Mouse (Mus musculus) limb, embryonic 10.5 days (tissue): ENCODE measurements around the gene Ubap2l. TPM values are rescaled to one million over a fixed set of nuclear protein-coding genes. Genes with fewer than 3 reads are reported as not detected.

ENCODE experiments used
- DNase-seq: peaks from one replicate; pipeline ENCODE4 v3.0.0-alpha.2; 2017; ENCODE audit warnings: low spot score
- H3K27ac ChIP-seq: fragments of 300-500 bp; sonication (generic); 2 replicates; pipeline ENCODE4 v1.5.1; 2016; ENCODE audit warnings: mild to moderate bottlenecking
- H3K27me3 ChIP-seq: fragments of 300-500 bp; sonication (generic); 2 replicates; pipeline ENCODE4 v1.6.1; 2016; ENCODE audit warnings: low read depth, mild to moderate bottlenecking; ENCODE audit not compliant: poor library complexity, severe bottlenecking
- H3K36me3 ChIP-seq: fragments of 300-500 bp; sonication (generic); 2 replicates; pipeline ENCODE4 v1.6.1; 2016; ENCODE audit warnings: mild to moderate bottlenecking, moderate library complexity
- H3K4me1 ChIP-seq: fragments of 300-500 bp; sonication (generic); 2 replicates; pipeline ENCODE4 v1.6.1; 2016
- H3K4me3 ChIP-seq: fragments of 300-500 bp; sonication (generic); 2 replicates; pipeline ENCODE4 v1.5.1; 2016; ENCODE audit warnings: mild to moderate bottlenecking, moderate library complexity
- H3K9me3 ChIP-seq: fragments of 300-500 bp; sonication (generic); replicated peaks from 2 replicates; pipeline ENCODE4 v1.6.1; 2016; ENCODE audit warnings: mild to moderate bottlenecking
- WGBS: fragments of 180-500 bp; shearing (Covaris S2); methylation state at CpG from one replicate; pipeline ENCODE4 v1.1.7; 2016; 5-methylcytosine and 5-hydroxymethylcytosine counted together
- polyA plus RNA-seq: library from polyadenylated mRNA; unstranded; fragments of >200 nt; fragmentation: Nextera tagmentation; extraction: Ambion mirVana; gene quantifications from 2 replicates; pipeline ENCODE4 v1.2.1, GENCODE M21; 2016

The Ubap2l gene
- polyA plus RNA-seq, 1 experiment from 2014 or later: 234 TPM

DNA sequence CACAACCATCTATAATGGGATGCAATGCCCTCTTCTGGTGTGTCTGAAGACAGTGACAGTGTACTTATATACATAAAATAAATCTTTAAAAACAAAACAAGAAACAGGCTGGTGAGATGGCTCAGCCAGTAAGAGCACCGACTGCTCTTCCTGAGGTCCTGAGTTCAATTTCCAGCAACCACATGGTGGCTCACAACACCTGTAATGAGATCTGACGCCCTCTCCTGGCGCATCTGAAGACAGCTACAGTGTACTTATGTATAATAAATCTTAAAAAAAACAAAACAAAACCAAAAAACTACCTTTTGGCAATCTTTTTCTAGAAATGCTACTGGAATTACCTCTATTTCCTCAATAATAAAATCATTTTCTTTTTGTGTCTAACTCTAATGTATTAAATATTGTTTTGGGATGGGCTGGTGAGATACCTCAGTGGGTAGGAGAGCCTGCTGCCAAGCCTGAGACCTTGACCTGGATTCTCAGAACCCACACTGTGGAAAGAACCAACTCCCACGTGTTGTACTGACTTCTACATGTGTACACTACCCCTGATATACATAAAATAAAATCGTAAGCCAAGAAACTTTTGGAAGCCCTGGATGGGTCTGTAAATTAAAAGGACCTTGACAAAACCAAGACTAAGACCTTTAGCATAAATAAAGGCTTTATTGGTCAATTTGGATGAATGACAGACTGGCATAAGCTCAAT, 57.5 kb downstream of the Ubap2l start:
- H3K9me3 ChIP-seq: no peaks in the 10 kb centered on the region
- H3K4me1 ChIP-seq: peaks cover 19% of the 10 kb centered on the region
- no peak for DNase-seq
- H3K36me3 ChIP-seq: peaks cover 56% of the 10 kb centered on the region
- no peaks in the 10 kb centered on the region for H3K27me3 ChIP-seq
- no peak overlapping the region for H3K4me3 ChIP-seq
- no peak overlapping the region for H3K27ac ChIP-seq
- 92% methylated on average over 5 of the region's 5 CpGs for WGBS

DNA sequence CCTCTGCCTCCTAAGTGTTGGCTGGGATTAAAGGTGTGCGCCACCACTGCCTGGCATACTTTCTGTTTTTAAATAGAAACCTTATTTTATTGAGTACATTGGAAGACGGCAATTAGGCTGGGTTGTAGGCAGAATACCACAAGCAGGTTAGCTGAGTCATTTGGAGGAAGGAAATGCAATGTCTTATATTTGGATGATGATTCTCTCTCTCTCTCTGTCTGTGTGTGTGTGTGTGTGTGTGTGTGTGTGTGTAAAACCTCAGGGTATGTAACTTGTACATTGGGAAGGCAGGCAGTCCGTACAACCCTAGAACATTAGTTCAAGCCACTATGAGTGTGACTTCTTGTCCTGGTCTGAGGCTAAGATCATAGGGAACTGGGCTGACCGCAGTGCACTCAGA, 64.6 kb downstream of the Ubap2l start:
- Histone ChIP-seq H3K36me3 (peaks cover 12% of the 10 kb centered on the region), H3K4me3 (no peak overlapping the region), H3K9me3 (no peaks in the 10 kb centered on the region), H3K27me3 (no peaks in the 10 kb centered on the region), H3K27ac (no peak overlapping the region), H3K4me1 (no peaks in the 10 kb centered on the region)
- 91% methylated on average over 4 of the region's 4 CpGs for WGBS
- no peak for DNase-seq

DNA sequence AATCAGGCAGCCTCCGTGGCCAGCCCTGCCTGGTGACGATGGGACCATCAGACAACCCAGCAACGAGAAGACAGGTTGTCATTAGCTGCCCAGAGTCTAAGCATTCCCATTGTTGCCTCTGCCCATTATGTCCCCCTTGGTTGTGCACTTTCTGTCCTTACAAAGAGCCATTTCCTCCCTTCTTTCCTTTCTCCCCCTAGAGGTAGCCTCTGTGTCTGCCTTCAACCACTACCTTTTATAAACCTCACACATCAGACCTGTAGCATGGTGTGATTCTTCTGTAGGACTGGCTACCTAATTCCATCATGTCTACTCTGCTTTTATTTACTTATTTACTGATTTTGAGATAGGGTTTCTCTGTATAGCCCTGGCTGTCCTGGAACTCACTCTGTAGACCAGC, 65.2 kb downstream of the Ubap2l start:
- WGBS: 65% methylated on average over 3 of the region's 3 CpGs

DNA sequence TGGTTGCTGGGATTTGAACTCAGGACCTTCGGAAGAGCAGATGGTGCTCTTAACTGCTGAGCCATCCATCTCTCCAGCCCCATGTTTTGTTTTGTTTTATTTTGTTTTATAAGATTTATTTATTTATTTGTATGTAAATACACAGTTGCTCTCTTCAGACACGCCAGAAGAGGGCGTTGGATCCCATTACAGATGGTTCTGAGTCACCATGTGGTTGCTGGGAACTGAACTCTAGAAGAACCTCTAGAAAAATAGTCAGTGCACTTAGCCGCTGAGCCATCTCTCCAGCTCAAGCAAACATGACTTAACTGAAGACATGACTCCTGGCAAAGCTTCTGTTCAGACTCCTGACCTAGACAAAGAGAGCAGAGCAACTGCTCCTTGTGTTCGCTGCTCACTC, 70.0 kb downstream of the Ubap2l start:
- Histone ChIP-seq H3K4me1 (no peaks in the 10 kb centered on the region), H3K27me3 (no peaks in the 10 kb centered on the region), H3K27ac (no peak overlapping the region), H3K4me3 (no peak overlapping the region), H3K36me3 (no peaks in the 10 kb centered on the region), H3K9me3 (no peaks in the 10 kb centered on the region)
- DNase-seq: no peak
- 73% methylated on average over 5 of the region's 5 CpGs for WGBS

More for the DNA sequence above, 65.2 kb downstream of the Ubap2l start:
- no peaks in the 10 kb centered on the region for H3K4me1 ChIP-seq
- no peak for DNase-seq
- H3K36me3 ChIP-seq: peaks cover 7% of the 10 kb centered on the region; the same call in 1 of the 2 replicates
- H3K9me3 ChIP-seq: no peaks in the 10 kb centered on the region
- H3K4me3 ChIP-seq: no peak overlapping the region
- no peaks in the 10 kb centered on the region for H3K27me3 ChIP-seq
- H3K27ac ChIP-seq: no peak overlapping the region

DNA sequence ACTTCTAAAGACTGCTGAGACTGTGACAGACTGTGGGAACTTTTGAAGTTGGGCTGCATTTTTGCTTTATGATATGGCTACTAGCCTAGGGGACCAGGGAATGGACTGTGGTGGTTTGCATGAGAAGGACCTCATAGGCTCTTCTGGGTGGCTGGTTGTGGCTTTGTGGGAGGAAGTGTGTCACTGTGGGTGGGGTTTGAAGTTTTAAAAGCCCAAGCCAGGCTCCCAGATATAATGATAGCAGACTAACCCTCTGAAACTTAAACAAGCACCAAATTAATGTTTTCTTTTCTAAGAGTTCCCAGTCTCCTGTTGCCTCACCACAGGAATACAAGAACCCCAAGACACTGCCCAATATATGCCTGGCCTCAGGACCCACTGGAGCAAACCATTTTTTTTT, 75.6 kb downstream of the Ubap2l start:
- Histone ChIP-seq H3K9me3 (no peaks in the 10 kb centered on the region), H3K27ac (no peak overlapping the region), H3K27me3 (no peaks in the 10 kb centered on the region), H3K4me1 (no peaks in the 10 kb centered on the region), H3K4me3 (no peak overlapping the region), H3K36me3 (no peaks in the 10 kb centered on the region)
- DNase-seq: no peak

DNA sequence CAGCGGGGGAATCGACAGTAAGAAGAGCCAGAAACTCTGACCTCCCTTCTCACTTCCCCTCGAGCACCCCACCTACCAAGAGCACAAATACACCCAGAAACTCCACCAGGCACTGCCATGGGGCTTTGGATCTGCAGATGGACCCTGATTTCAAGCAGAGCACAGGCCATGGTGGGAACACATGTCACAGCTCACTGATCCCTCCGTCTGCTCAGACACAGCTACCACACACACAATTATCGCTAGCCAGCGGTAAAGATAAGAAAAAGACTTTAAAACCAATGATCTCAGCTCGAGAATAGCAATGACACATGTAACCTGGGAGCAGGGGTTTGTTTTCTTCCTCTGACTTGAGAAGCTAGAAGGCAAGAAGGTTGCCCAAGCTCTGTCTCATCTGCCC, 83.9 kb downstream of the Ubap2l start:
- Histone ChIP-seq H3K27me3 (no peaks in the 10 kb centered on the region), H3K36me3 (peaks cover 14% of the 10 kb centered on the region), H3K27ac (no peak overlapping the region), H3K9me3 (no peaks in the 10 kb centered on the region), H3K4me3 (no peak overlapping the region), H3K4me1 (peaks cover 13% of the 10 kb centered on the region)
- DNase-seq: no peak
- 76% methylated on average over 7 of the region's 7 CpGs for WGBS

DNA sequence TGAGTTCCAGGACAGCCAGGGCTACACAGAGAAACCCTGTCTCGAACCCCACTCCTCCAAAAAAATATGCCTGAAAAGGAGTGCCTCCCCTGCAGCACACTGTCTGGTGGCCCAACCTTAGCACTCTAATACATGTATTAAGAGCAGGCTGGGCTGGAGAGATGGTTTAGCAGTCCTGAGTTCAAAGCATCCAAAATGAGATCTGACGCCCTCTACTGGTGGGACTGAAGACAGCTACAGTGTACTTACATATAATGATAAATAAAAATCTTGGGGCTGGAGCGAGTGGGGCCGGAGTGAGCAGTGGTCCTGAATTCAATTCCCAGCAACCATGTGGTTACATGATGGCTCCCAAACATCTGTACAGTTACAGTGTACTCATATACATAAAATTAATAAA, 85.5 kb downstream of the Ubap2l start:
- peaks cover 25% of the 10 kb centered on the region for H3K4me1 ChIP-seq
- H3K27me3 ChIP-seq: no peaks in the 10 kb centered on the region
- no peak overlapping the region for H3K4me3 ChIP-seq
- 75% methylated on average over 4 of the region's 4 CpGs for WGBS
- DNase-seq: no peak
- H3K36me3 ChIP-seq: peaks cover 18% of the 10 kb centered on the region
- H3K9me3 ChIP-seq: no peaks in the 10 kb centered on the region
- H3K27ac ChIP-seq: no peak overlapping the region

DNA sequence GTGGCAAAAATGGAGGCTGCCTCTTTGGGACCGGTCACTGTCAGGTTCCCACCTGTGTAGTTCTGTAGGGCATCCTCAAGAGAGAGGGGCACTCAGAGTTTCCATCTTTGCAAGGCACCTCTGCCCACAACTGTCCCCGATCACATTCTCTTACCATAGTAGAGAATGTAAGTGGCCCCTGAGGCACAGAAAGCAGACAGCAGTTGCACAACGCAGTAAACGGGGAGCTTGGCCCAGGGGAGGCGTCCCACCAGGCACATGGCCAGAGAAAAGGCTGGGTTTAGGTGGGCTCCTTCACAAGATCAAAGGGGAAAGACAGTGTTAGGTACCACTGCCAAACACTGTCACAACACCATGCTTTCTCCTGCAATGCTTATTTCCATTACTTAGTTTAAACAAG, 86.5 kb downstream of the Ubap2l start:
- H3K4me3 ChIP-seq: no peak overlapping the region
- no peak overlapping the region for H3K27ac ChIP-seq
- 94% methylated on average over 5 of the region's 5 CpGs for WGBS

DNA sequence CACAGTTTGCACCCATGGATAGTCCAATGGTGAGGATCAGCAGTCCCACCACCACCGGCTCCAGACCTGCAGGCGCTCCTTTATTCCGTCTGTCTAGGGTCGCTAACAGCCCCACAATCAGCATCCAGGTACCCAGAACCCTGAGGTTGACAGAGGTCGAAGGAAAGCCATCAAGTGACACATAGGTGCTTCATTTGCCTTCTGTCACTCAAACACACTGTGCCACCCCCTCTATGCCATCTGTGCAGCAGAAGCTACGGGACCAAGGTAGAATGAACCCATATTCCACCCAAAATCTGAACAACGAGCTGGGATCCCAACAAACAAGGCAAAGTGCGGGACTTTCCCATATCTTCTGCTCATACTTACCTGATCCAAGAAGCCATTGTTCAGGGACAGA, 86.9 kb downstream of the Ubap2l start:
- no peaks in the 10 kb centered on the region for H3K9me3 ChIP-seq
- DNase-seq: no peak
- 98% methylated on average over 8 of the region's 8 CpGs for WGBS
- H3K4me3 ChIP-seq: no peak overlapping the region
- H3K27ac ChIP-seq: no peak overlapping the region
- no peaks in the 10 kb centered on the region for H3K27me3 ChIP-seq
- peaks cover 18% of the 10 kb centered on the region for H3K36me3 ChIP-seq
- H3K4me1 ChIP-seq: peaks cover 38% of the 10 kb centered on the region

More for the DNA sequence above, 86.5 kb downstream of the Ubap2l start:
- H3K36me3 ChIP-seq: peaks cover 18% of the 10 kb centered on the region
- no peaks in the 10 kb centered on the region for H3K9me3 ChIP-seq
- DNase-seq: no peak
- H3K4me1 ChIP-seq: peaks cover 34% of the 10 kb centered on the region
- H3K27me3 ChIP-seq: no peaks in the 10 kb centered on the region

DNA sequence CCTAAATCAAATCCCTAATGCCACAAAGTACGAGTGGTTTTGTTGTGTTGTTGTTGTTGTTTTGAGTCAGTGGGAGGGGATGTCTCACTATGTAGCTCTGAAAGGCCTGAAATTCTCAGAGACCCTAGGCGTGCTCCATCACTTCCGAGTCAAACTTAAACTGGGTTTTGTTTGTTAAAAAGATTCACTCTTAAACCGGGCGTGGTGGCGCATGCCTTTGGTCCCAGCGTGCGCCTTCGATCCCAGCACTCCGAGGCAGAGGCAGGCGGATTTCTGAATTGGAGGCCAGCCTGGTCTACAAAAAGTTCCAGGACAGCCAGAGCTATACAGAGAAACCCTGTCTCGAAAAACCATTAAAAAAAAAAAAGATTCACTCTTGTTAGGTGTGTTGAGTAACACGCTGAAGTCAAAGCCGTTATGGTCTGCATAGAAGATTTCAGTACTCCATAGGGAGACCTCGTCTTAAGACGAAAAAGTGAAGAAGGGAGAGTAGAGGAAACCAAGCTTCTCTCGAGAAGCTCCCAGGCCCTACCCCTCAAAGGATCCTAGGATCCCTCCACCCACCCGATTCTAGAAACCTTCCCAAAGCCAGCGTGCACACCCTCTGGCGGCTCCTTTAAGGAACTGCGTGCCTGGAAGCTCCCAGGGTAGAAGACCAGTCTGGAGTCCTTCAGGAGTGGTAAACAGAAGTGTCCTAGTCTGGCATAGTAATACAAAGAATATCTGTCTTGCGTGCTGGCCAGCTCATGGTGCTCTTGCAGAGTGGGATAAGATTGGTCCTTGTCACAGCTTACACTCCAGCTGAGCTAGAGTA, 88.3 kb downstream of the Ubap2l start:
- Histone ChIP-seq H3K4me1 (peaks cover 50% of the 10 kb centered on the region), H3K27me3 (no peaks in the 10 kb centered on the region), H3K9me3 (no peaks in the 10 kb centered on the region), H3K36me3 (peaks cover 24% of the 10 kb centered on the region), H3K27ac (peak overlapping the region; percentile 97), H3K4me3 (peak overlapping the region; percentile 98)
- WGBS: 41% methylated on average over 22 of the region's 22 CpGs
- DNase-seq: peak; percentile 65

DNA sequence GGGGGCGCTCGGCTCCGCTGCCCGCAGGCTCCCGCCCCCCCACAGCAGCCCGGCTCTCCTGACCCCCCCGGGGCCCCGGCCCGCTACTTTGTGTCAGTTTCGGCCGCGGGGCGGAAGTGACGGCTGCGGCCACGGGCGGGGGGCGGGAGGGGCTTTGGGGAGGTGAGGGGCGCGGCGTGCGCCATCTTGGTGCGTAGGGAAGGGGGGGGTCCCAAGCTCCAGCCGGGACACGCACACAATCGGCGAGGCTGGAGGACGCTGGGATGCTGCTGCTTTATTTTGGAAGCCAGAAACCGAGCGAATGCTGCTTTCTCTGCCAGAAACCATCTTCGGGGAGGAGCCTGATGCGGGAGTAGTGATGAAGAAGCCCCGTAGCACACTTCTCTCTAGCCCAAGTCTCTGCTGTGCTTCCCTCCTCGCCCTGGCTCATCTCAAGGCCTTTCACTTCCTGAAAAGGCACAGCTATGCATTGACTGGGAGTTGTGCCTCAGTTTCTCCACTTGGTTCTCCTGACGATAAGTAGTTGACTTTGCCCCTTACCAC, 89.1 kb downstream of the Ubap2l start, which contains the start of gene Atp8b2:
Gene Atp8b2, minus strand, starts transcription at position 288 of the 543 bp plus-strand sequence.
- WGBS: under 1% methylated on average over 34 of the region's 35 CpGs
- H3K27ac ChIP-seq: peak within 1 kb of the TSS; percentile 97
- H3K4me3 ChIP-seq: peak within 1 kb of the TSS; percentile 98
- H3K9me3 ChIP-seq: no peaks in the 10 kb centered on the region
- no peaks in the 10 kb centered on the region for H3K27me3 ChIP-seq
- peaks cover 32% of the 10 kb centered on the region for H3K36me3 ChIP-seq
- peak; percentile 88 for DNase-seq
- peaks cover 50% of the 10 kb centered on the region for H3K4me1 ChIP-seq

DNA sequence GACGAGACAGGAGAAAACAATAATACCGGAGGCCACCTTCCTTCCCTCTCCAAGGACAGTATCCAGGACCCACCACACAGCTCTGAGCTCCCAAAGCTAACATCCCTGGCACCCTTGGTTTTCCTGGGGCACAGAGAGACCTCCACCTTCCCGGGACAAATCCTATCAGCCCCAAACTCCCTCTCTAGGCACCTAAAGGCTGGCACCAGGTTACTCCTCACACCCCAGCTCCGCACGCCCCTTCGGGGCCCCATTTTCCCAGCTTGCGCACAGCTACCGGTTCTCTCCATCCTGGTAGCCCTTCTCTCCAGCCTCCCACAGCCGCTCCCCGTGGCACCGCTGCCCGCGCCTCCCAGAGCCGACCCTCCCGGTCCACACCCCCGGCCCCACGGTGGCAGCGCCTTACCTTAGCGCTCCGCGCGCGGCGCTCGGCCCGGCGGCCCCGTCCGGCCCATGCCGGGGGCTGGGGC, 89.6 kb downstream of the Ubap2l start:
- Histone ChIP-seq H3K36me3 (peaks cover 37% of the 10 kb centered on the region), H3K4me3 (peak overlapping the region; percentile 98), H3K27me3 (no peaks in the 10 kb centered on the region), H3K4me1 (peaks cover 50% of the 10 kb centered on the region), H3K27ac (peak overlapping the region; percentile 97), H3K9me3 (no peaks in the 10 kb centered on the region)
- no peak for DNase-seq
- under 1% methylated on average over 30 of the region's 30 CpGs for WGBS
